Mouse (Mus musculus) kidney, adult 11 months (tissue): ENCODE measurements around the gene Arl4c.

Experiments
- DNase-seq: peaks from one replicate; pipeline ENCODE4 v3.0.0; 2022

Arl4c gene

DNA sequence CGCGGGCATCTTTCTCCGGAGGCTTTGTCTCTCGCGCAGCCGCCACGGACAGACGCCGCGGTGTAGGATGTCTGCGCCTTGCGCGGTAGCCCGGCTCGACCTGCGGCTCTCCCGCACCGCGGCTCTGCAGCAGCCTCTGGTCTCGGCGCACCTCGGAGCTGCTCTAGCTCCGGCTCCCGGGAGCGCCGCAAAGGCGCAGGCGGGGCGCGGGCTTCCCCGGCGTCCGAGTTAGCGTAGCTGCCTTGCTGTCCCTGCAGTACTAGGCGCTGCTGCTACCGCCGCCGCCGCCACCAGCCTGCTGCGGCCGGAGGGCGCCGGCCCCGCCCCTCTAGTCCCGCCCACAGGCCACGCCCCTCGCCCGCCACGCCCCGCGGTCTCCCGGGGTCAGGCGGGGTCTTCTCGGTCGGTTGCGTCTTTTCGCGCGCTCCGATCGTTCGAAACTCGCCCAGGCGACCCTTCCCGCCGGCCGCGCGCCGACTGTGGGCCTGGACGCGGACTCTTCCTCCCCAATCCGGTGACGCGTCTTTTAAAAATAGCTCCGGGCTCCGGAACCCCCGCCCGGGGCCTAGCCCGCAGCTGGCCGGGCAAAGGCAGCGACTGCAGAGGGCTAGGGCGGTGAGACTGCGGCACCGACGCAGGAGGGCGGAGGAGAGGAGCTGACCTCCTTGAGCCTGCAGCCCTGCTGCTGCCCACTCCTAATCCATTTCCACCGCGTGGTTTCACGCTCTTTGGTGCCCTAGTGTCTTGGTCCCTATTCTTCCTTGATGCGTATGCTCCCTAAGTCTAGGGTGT is at the start of gene Arl4c:
TSS of gene Arl4c (minus strand) at position 352 of the 792 bp plus-strand sequence.
- peak; percentile 70 for DNase-seq

GRCm38 (mm10) chr1:88751332-88751731 is 49.3 kb upstream of the Arl4c start:
- DNase-seq, result peak; percentile 67

GRCm38 (mm10) chr1:88750576-88750975 is 48.6 kb upstream of the Arl4c start:
- no peak for DNase-seq

GRCm38 (mm10) chr1:88750126-88750525 is 48.1 kb upstream of the Arl4c start:
- DNase-seq, result no peak

DNA sequence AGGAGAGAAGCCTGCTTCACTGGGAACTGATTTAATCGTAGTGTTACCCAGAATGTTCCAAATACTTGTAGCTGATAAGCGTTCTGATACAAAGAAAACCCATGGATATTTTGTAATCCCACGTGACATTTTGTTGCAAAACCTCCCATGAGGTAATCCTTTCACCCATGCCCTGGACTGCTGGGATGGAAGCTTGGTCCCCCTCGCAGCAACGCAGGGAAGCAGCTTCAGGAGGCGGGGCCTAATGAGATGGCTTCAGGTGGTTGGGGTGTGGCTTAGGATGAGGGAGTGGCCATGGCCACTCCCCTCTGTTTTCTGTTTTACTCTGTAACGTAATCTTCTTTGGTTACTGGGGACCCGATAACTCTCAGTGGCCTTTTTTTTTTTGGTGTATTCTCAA is 47.1 kb upstream of the Arl4c start:
- DNase-seq, result no peak

DNA sequence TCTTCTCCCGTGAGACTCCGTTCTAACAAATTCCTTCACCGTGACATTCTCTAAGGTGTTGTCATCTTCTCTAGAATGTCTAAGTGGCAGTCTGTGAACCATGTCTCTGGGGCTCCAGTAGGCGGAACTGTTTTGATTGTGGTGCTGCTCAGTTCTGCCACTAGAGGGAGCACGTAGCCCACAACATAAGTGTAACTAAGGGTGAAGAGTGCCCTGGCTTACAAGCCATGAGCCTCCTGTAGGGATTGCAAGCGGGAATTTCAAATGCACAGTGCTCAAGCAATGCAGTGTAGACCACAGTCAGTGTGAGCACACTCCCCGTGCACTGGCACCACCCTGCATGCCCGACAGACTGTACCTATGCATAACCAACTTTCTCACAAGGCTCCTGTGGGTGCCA is 43.2 kb upstream of the Arl4c start:
- peak; percentile 75 for DNase-seq

GRCm38 (mm10) chr1:88744261-88744660 is 42.2 kb upstream of the Arl4c start:
- DNase-seq, result no peak

DNA sequence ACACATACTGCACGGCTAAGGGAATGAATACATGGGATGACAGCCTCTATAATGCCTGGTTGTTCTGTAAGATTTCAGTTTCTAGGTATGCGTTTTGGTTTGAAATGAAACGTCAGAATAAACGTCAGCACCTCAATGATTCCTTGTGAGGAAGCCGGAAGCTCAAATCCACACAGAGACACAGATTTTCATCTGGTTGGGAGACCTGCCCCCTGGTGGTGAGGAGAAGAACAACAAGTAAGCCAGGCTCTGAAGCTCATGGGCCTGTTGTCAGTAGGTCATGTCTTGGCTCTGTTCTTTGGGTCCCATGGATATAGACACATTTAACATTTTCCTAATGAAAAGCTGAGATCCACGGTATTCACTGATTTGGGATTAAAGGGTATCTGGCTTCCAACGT is 40.4 kb upstream of the Arl4c start:
- DNase-seq, result no peak

DNA sequence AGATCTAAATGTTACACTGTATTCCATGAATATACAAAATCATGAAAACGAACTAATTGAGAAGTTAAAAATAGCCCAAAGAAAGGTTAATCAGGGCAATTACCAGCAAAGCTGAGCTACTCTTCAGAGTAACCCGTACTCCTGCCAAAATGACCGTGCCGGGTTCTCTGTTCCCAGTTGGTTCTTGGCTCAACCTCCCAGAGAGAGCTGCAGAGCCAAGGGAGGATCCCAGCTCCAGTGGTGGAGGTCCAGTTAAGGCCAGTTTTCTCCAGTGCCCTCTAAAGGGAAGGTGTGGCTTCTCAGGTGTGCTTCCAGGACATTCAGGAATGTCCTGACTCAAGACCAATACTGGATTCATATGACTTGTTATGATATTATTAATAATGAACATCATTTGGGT is 37.5 kb upstream of the Arl4c start:
- DNase-seq, result no peak

DNA sequence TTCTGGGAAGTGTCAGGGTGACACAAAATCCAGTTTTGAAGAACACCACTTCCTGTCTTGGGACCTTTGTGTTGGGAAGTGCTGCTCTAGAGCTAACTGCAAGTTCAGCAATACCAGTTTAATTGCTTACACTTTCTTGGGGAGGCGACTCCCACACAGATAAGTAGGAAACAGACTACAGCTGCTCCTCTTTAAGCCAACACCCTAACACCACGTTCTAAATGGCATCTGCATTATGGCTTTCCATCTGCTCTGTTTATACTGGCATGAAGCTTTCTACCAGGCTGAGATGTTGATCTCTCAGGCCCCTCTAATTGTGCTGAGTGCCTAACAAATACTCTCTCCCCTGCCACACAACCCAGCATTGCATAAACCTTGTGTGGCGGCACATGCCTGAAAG is 36.9 kb upstream of the Arl4c start:
- DNase-seq, result no peak

- DNase-seq, result no peak
Measured at GRCm38 (mm10) chr1:88729496-88729895, 27.5 kb upstream of the Arl4c start.

GRCm38 (mm10) chr1:88727369-88727768 is 25.3 kb upstream of the Arl4c start:
- DNase-seq, result no peak

GRCm38 (mm10) chr1:88725716-88726115 is 23.7 kb upstream of the Arl4c start:
- DNase-seq, result no peak

GRCm38 (mm10) chr1:88720626-88721229 is 18.7 kb upstream of the Arl4c start:
- no peak for DNase-seq

DNA sequence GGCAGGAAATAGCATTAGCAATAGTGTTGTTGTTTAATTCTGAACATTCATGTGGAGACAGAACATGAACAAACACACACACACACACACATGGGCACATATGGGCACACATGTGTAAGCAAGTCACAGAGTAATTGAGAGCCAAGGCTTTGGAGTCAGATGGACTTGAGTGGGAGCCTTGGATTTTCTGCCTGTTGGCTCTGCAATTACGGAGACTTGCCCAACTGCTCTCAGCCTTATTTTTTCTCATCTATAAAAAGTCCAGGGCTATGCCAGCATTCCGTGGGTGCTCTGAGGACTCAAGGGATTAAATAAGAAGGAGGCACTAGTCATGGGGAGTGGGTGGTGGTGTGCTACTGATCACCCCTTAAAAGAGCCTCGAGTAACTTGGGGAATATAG is 16.5 kb upstream of the Arl4c start:
- DNase-seq, result no peak

- DNase-seq, result no peak
Measured at GRCm38 (mm10) chr1:88717736-88718135, 15.7 kb upstream of the Arl4c start.

DNA sequence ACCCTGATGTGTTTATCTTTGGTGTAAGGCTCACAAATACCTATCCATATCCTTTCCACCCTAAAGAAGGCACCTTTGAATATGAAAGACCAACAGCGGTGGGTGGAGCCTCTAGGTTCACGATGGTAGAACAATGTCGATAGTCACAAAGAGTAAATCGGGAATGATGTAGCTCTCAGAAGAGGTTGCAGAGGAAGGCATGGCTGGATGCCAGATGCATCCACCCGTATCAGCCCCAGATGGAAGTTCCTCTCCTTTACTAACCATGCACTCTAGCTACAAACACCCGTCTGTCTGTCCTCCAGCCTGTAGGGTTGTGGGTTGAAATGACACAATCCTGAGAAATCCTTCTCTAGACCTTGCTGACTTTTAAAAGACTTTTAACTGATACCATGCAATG is 10.0 kb upstream of the Arl4c start:
- DNase-seq, result no peak

- no peak for DNase-seq
Measured at GRCm38 (mm10) chr1:88708646-88709305, 6.8 kb upstream of the Arl4c start.

- DNase-seq, result no peak
Measured at GRCm38 (mm10) chr1:88708191-88708590, 6.2 kb upstream of the Arl4c start.

GRCm38 (mm10) chr1:88707536-88707935 is 5.5 kb upstream of the Arl4c start:
- no peak for DNase-seq

DNA sequence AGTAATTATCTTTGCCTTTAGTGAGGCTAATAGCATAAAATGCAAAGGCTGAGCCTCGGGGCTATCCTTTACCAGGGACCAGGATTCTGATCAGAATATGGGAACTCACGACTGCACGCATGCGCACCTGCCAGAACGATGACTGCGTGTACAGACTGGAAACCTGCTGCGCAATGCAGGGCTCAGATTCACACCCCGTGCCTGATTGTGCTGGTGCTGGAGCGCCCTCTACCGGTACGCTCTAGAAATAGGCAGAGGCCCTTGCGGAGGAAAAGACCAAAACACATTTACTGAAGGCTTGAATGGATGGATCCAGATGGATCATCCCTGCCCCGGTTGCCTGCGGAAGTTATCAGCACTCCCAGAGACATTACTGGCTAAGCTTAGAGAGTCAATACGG is 3.8 kb upstream of the Arl4c start:
- DNase-seq, result peak; percentile 82

- DNase-seq, result peak; percentile 20
Measured at GRCm38 (mm10) chr1:88705050-88705449, 3.0 kb upstream of the Arl4c start.

DNA sequence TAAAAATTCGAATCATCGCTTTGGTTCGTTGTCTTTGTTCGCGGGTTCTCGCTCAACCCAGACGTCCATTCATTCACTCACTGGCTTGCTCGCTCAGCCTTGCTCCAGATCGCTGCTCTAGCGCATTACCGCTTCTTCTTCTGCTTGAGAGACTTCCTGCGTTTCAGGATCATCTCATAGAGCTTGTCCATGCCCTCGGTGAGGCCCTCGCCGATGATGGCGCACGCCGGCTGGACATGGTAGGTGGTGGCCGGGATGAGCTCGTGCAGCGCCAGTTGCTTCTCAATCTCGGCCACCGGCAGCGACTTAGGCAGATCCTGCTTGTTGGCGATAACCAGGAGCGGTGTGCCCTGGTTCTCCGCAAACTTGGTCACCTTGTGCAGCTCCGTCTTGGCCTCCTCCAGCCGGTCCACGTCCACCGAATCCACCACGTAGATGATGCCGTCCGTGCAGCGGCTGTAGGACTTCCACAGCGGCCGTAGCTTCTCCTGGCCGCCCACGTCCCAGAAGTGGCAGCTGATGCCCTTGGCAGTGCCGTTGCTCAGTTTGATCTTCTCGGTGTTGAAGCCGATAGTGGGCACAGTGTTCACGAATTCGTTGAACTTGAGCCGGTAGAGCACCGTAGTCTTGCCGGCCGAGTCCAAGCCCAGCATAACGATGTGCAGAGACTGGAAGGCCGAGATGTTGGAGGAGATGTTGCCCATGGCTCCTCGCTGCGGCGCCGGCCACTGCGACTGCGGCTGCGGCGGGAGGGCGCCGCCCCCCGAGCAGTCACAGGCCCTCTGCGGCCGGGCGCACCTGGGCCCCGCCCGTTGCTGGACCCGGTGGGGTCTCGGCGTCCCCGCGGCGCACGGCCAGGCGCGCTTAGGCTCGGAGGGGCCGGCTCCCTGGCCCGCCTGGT is 810 bp downstream of the Arl4c start:
- peak; percentile 26 for DNase-seq
